Mouse (Mus musculus): Measurements from ENCODE around the gene Olfr986.

The Olfr986 gene

GRCm38 (mm10) chr9:40234233-40235072 lies 53.7 kb downstream of the Olfr986 start:
- DNase-seq (ENCODE audit: low spot score), result no peak

GRCm38 (mm10) chr9:40235220-40235619 lies 54.5 kb downstream of the Olfr986 start:
- DNase-seq (ENCODE audit: low spot score), result no peak
